Mouse (Mus musculus) myocyte (in vitro differentiated cells): ENCODE measurements at regions not wholly inside any gene's neighbourhood (a gene's known extent, or its start where the extent isn't known, plus 50 kb on each side); places are given as distances from the start of the nearest gene placed in this dataset.

Source experiments
- CEBPB ChIP-seq: IDR thresholded peaks from 2 replicates; pipeline ENCODE4 v1.6.1; 2011; ENCODE audit warnings: mild to moderate bottlenecking, moderate library complexity; ENCODE audit not compliant: poor library complexity, insufficient read depth, severe bottlenecking
- E2F4 ChIP-seq: IDR thresholded peaks from one replicate; pipeline ENCODE4 v1.6.1; 2011; ENCODE audit warnings: mild to moderate bottlenecking, control low read depth, moderate library complexity; ENCODE audit not compliant: insufficient read depth
- MAX ChIP-seq: IDR thresholded peaks from one replicate; pipeline ENCODE4 v1.6.1; 2011; ENCODE audit warnings: low read depth, mild to moderate bottlenecking, control low read depth
- MYOD1 ChIP-seq, 3 experiments: IDR thresholded peaks; one replicate each; pipeline ENCODE4 v1.6.1; 2011; ENCODE audit warnings: control low read depth in 2 of 3, low read depth in 2 of 3, mild to moderate bottlenecking in 2 of 3, moderate library complexity in 1 of 3; ENCODE audit not compliant: insufficient read length in 2 of 3, control insufficient read depth in 1 of 3
- MYOG ChIP-seq, 3 experiments: IDR thresholded peaks; one replicate each; pipeline ENCODE4 v1.6.1; 2011; ENCODE audit warnings: control low read depth in 2 of 3, low read depth in 2 of 3, mild to moderate bottlenecking in 2 of 3; ENCODE audit not compliant: insufficient read length in 2 of 3, control insufficient read depth in 1 of 3, insufficient read depth in 1 of 3
- POLR2A ChIP-seq: IDR thresholded peaks from one replicate; pipeline ENCODE4 v1.6.1; 2011; ENCODE audit warnings: low read depth, mild to moderate bottlenecking, control low read depth, moderate library complexity; ENCODE audit not compliant: insufficient read length
- POLR2AphosphoS2 ChIP-seq: IDR thresholded peaks from one replicate; pipeline ENCODE4 v1.6.1; 2011; ENCODE audit warnings: low read depth, control low read depth; ENCODE audit not compliant: insufficient read length
- REST ChIP-seq: IDR thresholded peaks from one replicate; pipeline ENCODE4 v1.6.1; 2011; ENCODE audit warnings: mild to moderate bottlenecking, control low read depth, moderate library complexity; ENCODE audit not compliant: insufficient read depth, insufficient read length
- SRF ChIP-seq: IDR thresholded peaks from one replicate; pipeline ENCODE4 v1.6.1; 2011; ENCODE audit warnings: low read depth; ENCODE audit not compliant: control insufficient read depth, insufficient read length
- TCF12 ChIP-seq: IDR thresholded peaks from one replicate; pipeline ENCODE4 v1.6.1; 2011; ENCODE audit warnings: mild to moderate bottlenecking, control low read depth; ENCODE audit not compliant: poor library complexity, insufficient read depth, severe bottlenecking
- USF1 ChIP-seq: IDR thresholded peaks from one replicate; pipeline ENCODE4 v1.6.1; 2011; ENCODE audit warnings: low read depth, mild to moderate bottlenecking, control low read depth, moderate library complexity

GRCm38 (mm10) chr7:69941881-69942280, 424.7 kb downstream of the Nr2f2 start:
- no peak for TF ChIP-seq MAX
- TF ChIP-seq REST, result no peak
- TF ChIP-seq POLR2A, result no peak
- no peak for TF ChIP-seq CEBPB
- no peak for TF ChIP-seq POLR2AphosphoS2
- TF ChIP-seq USF1, result no peak
- no peak for TF ChIP-seq E2F4
- TF ChIP-seq TCF12, result no peak
- TF ChIP-seq SRF, result no peak
- no peak for TF ChIP-seq MYOG (IDR thresholded peaks at IDR 0.05; ENCODE audit: control insufficient read depth in 1 of 3, insufficient read depth in 1 of 3, insufficient read length in 2 of 3, low read depth in 2 of 3)
- TF ChIP-seq MYOD1 (IDR thresholded peaks at IDR 0.05; ENCODE audit: control insufficient read depth in 1 of 3, insufficient read length in 2 of 3, low read depth in 2 of 3), result no peak
